Mouse (Mus musculus) gastrocnemius, adult 2 months (tissue): ENCODE results near the gene Gm10188. TPM values are rescaled to one million over a fixed set of nuclear protein-coding genes. Genes with fewer than 3 reads are reported as not detected.

Source experiments
- DNase-seq: peaks from one replicate; pipeline ENCODE4 v3.0.0; 2022
- H3K27ac ChIP-seq: fragments of 200-600 bp; 2 replicates; pipeline ENCODE4 v1.8.1; 2022; ENCODE audit warnings: mild to moderate bottlenecking
- H3K4me3 ChIP-seq: fragments of 200-600 bp; 2 replicates; pipeline ENCODE4 v1.8.1; 2022; ENCODE audit warnings: mild to moderate bottlenecking, moderate library complexity
- CTCF ChIP-seq: fragments of 200-600 bp; IDR thresholded peaks from 2 replicates; pipeline ENCODE4 v1.8.1; 2022; ENCODE audit warnings: antibody characterized with exemption, mild to moderate bottlenecking, moderate library complexity
- intact Hi-C: fragments of 180-260 bp; cut with DNase I; formaldehyde crosslinking; loops from one replicate; pipeline ENCODE4 v1.15.1; 2025
- total RNA-seq, 2 experiments: library from RNA; stranded (reverse); gene quantifications; 2 replicates each; pipeline ENCODE4 v1.2.3; 2021

Gene Gm10188
- total RNA-seq, 2 experiments from 2014 or later = not detected

- intact Hi-C loops = no loop called here
- no peak for DNase-seq
- Histone ChIP-seq H3K27ac (no peak overlapping the region), H3K4me3 (no peak overlapping the region)
- TF ChIP-seq CTCF = no peak
Measured at GRCm38 (mm10) chr1:132254467-132254866, 24.9 kb upstream of the Gm10188 start.

DNA sequence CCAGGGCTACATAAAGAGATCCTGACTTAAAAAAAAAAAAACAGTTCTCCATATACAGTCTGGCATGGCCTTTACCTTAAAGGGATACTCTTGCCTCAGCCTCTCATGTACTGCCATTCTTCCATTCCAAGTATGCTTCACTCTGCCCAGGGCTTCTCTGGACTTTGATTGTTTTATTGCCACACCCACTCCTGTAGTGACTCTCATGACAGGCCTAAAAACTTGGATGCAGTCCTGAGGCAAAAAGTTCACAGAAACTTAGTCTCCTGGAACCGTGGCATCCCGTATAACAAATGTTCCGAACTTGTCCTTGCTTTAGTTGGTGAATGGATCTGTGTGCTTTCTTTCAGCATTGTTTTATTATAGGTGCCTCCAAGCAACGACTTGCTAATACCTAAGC is 17.1 kb upstream of the Gm10188 start:
- no peak overlapping the region for H3K27ac ChIP-seq
- no peak overlapping the region for H3K4me3 ChIP-seq
- DNase-seq = no peak
- no peak for TF ChIP-seq CTCF
- intact Hi-C loops = no loop called here

GRCm38 (mm10) chr1:132246137-132246536 is 16.6 kb upstream of the Gm10188 start:
- H3K27ac ChIP-seq = no peak overlapping the region
- DNase-seq = no peak
- no peak overlapping the region for H3K4me3 ChIP-seq
- TF ChIP-seq CTCF = no peak
- intact Hi-C loops = no loop called here

DNA sequence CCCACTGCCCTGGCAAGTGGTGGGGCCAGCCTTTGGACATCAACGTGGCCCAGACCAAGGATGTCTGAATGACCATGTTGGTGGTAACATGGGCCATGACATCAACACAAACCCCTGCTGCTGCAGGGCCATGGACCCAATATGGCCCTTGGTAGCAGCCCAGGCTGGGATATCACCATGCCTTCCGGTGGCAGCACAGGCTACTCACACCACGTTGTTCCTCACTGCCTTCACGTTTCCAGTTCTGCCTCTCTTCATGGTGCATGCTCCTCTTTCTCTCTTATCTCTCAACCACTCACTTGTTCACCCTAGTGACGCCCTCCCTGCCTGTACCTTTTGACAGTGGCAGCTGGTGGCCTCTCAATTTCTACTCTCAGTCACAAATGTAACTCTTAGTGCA is 15.4 kb upstream of the Gm10188 start:
- intact Hi-C loops = no loop called here
- Histone ChIP-seq H3K4me3 (no peak overlapping the region), H3K27ac (no peak overlapping the region)
- no peak for TF ChIP-seq CTCF
- no peak for DNase-seq

DNA sequence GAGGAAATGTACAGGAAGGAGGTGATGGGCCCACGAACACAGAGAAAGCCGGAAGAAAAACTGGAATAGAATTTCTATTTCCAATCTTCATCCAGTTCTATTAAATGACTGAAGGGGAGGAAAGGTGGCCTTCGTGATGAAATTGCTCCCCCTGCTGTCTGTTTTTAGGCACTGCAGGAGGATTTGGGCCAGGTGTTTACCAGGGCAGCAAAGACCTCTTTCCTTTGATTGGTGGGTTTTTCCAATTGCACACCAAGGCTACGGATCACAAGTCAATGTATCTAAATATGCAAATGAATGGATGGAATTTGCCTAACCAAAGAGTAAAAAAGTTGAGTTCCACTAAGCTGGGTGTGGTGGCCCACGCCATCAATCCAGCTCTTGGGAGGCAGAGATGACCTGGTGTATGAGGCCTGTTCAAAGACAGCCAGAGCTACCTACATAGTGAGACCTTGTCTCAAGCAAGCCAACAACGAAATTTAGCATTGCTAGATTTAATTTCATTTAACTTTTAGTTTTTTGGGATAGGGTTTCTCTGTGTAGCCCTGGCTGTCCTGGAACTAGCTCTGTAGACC is 8.1 kb upstream of the Gm10188 start:
- intact Hi-C loops = loop anchor here (1.0 to 5.0 kb wide), 2 partner anchors 80 to 115 kb away; no protein-coding TSS in a partner anchor
- peak; percentile 97; the same call in 1 of the 2 replicates for TF ChIP-seq CTCF
- Histone ChIP-seq H3K27ac (no peak overlapping the region), H3K4me3 (no peak overlapping the region)
- DNase-seq = peak; percentile 57

DNA sequence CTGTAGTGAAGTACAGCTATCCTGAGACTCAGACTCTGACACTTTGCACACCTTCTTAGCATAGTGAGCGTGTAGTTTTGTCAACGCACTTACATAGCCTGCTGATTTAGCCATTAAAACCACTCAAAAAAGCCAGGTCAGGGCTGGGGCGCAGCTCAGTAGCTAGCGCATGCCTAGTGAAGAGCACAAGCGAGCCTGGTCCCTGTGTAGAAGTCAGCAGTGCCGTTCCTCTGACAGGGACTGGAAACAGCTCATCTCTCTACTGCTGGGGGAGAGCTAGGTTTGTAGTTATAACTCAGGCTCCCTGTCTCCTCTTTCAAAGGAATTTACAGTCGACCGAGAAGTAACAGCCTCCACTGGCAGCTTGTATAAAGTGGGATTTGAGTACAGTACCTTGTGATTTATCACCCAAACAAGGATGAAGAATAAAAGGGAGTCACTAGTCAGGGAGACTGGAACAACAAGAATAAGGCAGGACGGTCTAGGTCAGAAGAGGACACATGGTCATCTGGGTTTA is 5.2 kb upstream of the Gm10188 start:
- intact Hi-C loops = loop anchor here (5.0 kb wide), 1 partner anchor 113 kb away; no protein-coding TSS in a partner anchor

GRCm38 (mm10) chr1:132233566-132233965 is 4.0 kb upstream of the Gm10188 start:
- no peak overlapping the region for H3K4me3 ChIP-seq
- peak; percentile 40 for TF ChIP-seq CTCF
- DNase-seq = peak; percentile 47
- no peak overlapping the region for H3K27ac ChIP-seq
- intact Hi-C loops = no loop called here

More for the DNA sequence above, 5.2 kb upstream of the Gm10188 start:
- H3K4me3 ChIP-seq = no peak overlapping the region
- no peak for TF ChIP-seq CTCF
- DNase-seq = no peak
- H3K27ac ChIP-seq = no peak overlapping the region

- TF ChIP-seq CTCF = no peak
- DNase-seq = no peak
- intact Hi-C loops = no loop called here
- Histone ChIP-seq H3K4me3 (no peak overlapping the region), H3K27ac (no peak overlapping the region)
Measured at GRCm38 (mm10) chr1:132231470-132232274, 2.1 kb upstream of the Gm10188 start.

- TF ChIP-seq CTCF = no peak
- no peak overlapping the region for H3K27ac ChIP-seq
- intact Hi-C loops = no loop called here
- no peak for DNase-seq
- H3K4me3 ChIP-seq = no peak overlapping the region
Measured at GRCm38 (mm10) chr1:132226297-132227080, 3.1 kb downstream of the Gm10188 start.

- no peak overlapping the region for H3K27ac ChIP-seq
- TF ChIP-seq CTCF = no peak
- DNase-seq = no peak
- no peak overlapping the region for H3K4me3 ChIP-seq
- intact Hi-C loops = no loop called here
Measured at GRCm38 (mm10) chr1:132222166-132222565, 7.4 kb downstream of the Gm10188 start.

GRCm38 (mm10) chr1:132221627-132222026 is 7.9 kb downstream of the Gm10188 start:
- intact Hi-C loops = no loop called here
- no peak overlapping the region for H3K4me3 ChIP-seq
- TF ChIP-seq CTCF = no peak
- no peak overlapping the region for H3K27ac ChIP-seq
- no peak for DNase-seq

- H3K27ac ChIP-seq = no peak overlapping the region
- intact Hi-C loops = no loop called here
- DNase-seq = no peak
- TF ChIP-seq CTCF = no peak
- no peak overlapping the region for H3K4me3 ChIP-seq
Measured at GRCm38 (mm10) chr1:132216276-132216675, 13.3 kb downstream of the Gm10188 start.
